Mouse (Mus musculus): ENCODE measurements around the gene Mael.
A peak's percentile ranks its signal among the peaks of the same experiment; 100 is the strongest.

Mael gene

GRCm38 (mm10) chr1:166238315-166238969, at the start of gene Mael:
Mael (minus strand) TSS chr1:166238747.
- ATAC-seq (ENCODE audit: insufficient number of reproducible peaks, low FRiP score, low TSS enrichment), result no peak

- no peak for ATAC-seq (ENCODE audit: insufficient number of reproducible peaks, low FRiP score, low TSS enrichment)
Observed at GRCm38 (mm10) chr1:166286231-166286630, 47.7 kb upstream of the Mael start.

GRCm38 (mm10) chr1:166284390-166284789, 45.8 kb upstream of the Mael start:
- ATAC-seq (ENCODE audit: insufficient number of reproducible peaks, low FRiP score, low TSS enrichment), result no peak

GRCm38 (mm10) chr1:166283451-166283850, 44.9 kb upstream of the Mael start:
- ATAC-seq (ENCODE audit: insufficient number of reproducible peaks, low FRiP score, low TSS enrichment), result no peak

- no peak for ATAC-seq (ENCODE audit: insufficient number of reproducible peaks, low FRiP score, low TSS enrichment)
Observed at GRCm38 (mm10) chr1:166282597-166283210, 44.2 kb upstream of the Mael start.

- no peak for ATAC-seq (ENCODE audit: insufficient number of reproducible peaks, low FRiP score, low TSS enrichment)
Observed at GRCm38 (mm10) chr1:166281836-166282235, 43.3 kb upstream of the Mael start.

GRCm38 (mm10) chr1:166281287-166281686, 42.7 kb upstream of the Mael start:
- no peak for ATAC-seq (ENCODE audit: insufficient number of reproducible peaks, low FRiP score, low TSS enrichment)

- no peak for ATAC-seq (ENCODE audit: insufficient number of reproducible peaks, low FRiP score, low TSS enrichment)
Observed at GRCm38 (mm10) chr1:166280566-166280965, 42.0 kb upstream of the Mael start.

- no peak; the same call in 1 of the 2 replicates for ATAC-seq (ENCODE audit: insufficient number of reproducible peaks, low FRiP score, low TSS enrichment)
Observed at GRCm38 (mm10) chr1:166279580-166280206, 41.1 kb upstream of the Mael start.

- ATAC-seq (ENCODE audit: insufficient number of reproducible peaks, low FRiP score, low TSS enrichment), result no peak
Observed at GRCm38 (mm10) chr1:166278786-166279185, 40.2 kb upstream of the Mael start.

GRCm38 (mm10) chr1:166268218-166268617, 29.7 kb upstream of the Mael start:
- ATAC-seq (ENCODE audit: insufficient number of reproducible peaks, low FRiP score, low TSS enrichment), result no peak

- ATAC-seq (ENCODE audit: insufficient number of reproducible peaks, low FRiP score, low TSS enrichment), result no peak
Observed at GRCm38 (mm10) chr1:166266918-166267317, 28.4 kb upstream of the Mael start.

- no peak for ATAC-seq (ENCODE audit: insufficient number of reproducible peaks, low FRiP score, low TSS enrichment)
Observed at GRCm38 (mm10) chr1:166266001-166266705, 27.6 kb upstream of the Mael start.

- no peak for ATAC-seq (ENCODE audit: insufficient number of reproducible peaks, low FRiP score, low TSS enrichment)
Observed at GRCm38 (mm10) chr1:166259526-166259925, 21.0 kb upstream of the Mael start.

- no peak for ATAC-seq (ENCODE audit: insufficient number of reproducible peaks, low FRiP score, low TSS enrichment)
Observed at GRCm38 (mm10) chr1:166256898-166257297, 18.4 kb upstream of the Mael start.

GRCm38 (mm10) chr1:166256302-166256701, 17.8 kb upstream of the Mael start:
- no peak for ATAC-seq (ENCODE audit: insufficient number of reproducible peaks, low FRiP score, low TSS enrichment)

GRCm38 (mm10) chr1:166255651-166256050, 17.1 kb upstream of the Mael start:
- no peak for ATAC-seq (ENCODE audit: insufficient number of reproducible peaks, low FRiP score, low TSS enrichment)

- no peak for ATAC-seq (ENCODE audit: insufficient number of reproducible peaks, low FRiP score, low TSS enrichment)
Observed at GRCm38 (mm10) chr1:166255091-166255490, 16.5 kb upstream of the Mael start.

- peak; percentile 80 for ATAC-seq (ENCODE audit: insufficient number of reproducible peaks, low FRiP score, low TSS enrichment)
Observed at GRCm38 (mm10) chr1:166253898-166254894, 15.6 kb upstream of the Mael start, which contains the start of gene Ildr2. Ildr2 (plus strand) TSS chr1:166254139.

- ATAC-seq (ENCODE audit: insufficient number of reproducible peaks, low FRiP score, low TSS enrichment), result peak; percentile 56; the same call in 1 of the 2 replicates
Observed at GRCm38 (mm10) chr1:166244285-166244684, 5.7 kb upstream of the Mael start.
